Mouse (Mus musculus): Measurements from ENCODE around the gene Tas2r129.
"Not testable (repeated sequence)": the region's sequence is repeated elsewhere in the genome, so short reads cannot be mapped to it uniquely, and the experiment has no call there.

Tas2r129 gene

DNA sequence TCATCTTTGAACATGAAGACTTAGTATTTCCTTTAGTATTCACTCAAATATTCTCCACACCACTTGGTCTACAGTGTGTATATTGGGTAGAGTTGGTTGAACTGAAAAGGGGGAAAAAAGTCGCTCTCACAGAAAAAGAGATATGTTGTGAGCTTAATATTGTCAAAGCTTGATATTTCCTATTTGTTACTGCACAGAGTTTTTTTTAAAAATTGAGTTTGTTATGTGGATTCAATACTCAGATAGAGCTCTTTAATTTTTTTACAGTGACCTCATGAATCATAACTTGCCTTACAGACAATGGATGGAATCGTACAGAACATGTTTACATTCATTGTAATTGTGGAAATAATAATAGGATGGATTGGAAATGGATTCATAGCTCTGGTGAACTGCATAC, at the start of gene Tas2r129:
Gene Tas2r129 (plus strand): TSS at position 301 of the 400 bp plus-strand sequence.
- no peak for DNase-seq

DNA sequence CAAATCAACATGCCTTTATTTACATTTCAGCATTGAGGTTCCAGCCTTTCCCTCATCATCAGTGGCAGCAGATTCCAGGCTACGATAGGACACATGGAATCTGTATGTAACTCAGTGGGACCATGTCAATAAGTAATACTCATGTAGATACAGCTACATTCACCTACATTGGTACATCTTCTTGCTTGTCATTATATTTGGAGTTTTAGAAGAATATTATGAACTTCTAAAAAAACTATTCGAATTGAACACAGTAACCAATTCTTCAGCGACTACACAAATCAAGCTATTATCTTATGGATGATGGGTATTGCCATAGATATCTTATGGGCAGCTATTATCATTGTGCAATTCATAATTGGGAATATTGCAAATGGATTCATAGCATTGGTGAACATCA, 41.6 kb upstream of the Tas2r129 start, which contains the start of gene Tas2r125:
Gene Tas2r125 (plus strand): TSS at position 301 of the 400 bp plus-strand sequence.
- DNase-seq, result no peak

GRCm38 (mm10) chr6:132941376-132941775, 9.5 kb upstream of the Tas2r129 start:
- DNase-seq, result not testable (repeated sequence)

GRCm38 (mm10) chr6:132957819-132958218, 6.9 kb downstream of the Tas2r129 start, which contains the start of gene Tas2r131:
Tas2r131 (minus strand) TSS chr6:132957919.
- DNase-seq, result no peak

- no peak for DNase-seq
Measured at GRCm38 (mm10) chr6:132980865-132981264, 30.0 kb downstream of the Tas2r129 start, which contains the start of gene Tas2r109. Tas2r109 (minus strand) TSS chr6:132980965.

Data from heart, adult 11 months (tissue).